In genomic region chr11:6528186-6529006, GRCm38 (mm10) we compare ENCODE assay signal across 8 mouse cellular contexts. TPM values are rescaled to one million over a fixed set of nuclear protein-coding genes. Genes with fewer than 3 reads are reported as not detected.
A peak's percentile ranks its signal among the peaks of the same experiment; 100 is the strongest.
DNase-seq lines count a peak whose midpoint lies in the region; ATAC-seq and TF ChIP-seq lines count a peak whose summit lies in the region.

No protein-coding gene starts in this region.

- H3K79me2 ChIP-seq in liver, adult 2 months (ENCODE audit: control insufficient read depth, insufficient read depth, low read length): no peaks in the 10 kb centered on the region
- H3K79me2 ChIP-seq in myocyte (ENCODE audit: control insufficient read depth, insufficient read depth): peaks cover 28% of the 10 kb centered on the region

- H3K9ac ChIP-seq in heart, embryonic 11.5 days (ENCODE audit: low read depth, low read length): peak overlapping the region; percentile 88
- H3K9ac ChIP-seq in kidney, embryonic 16.5 days (replicated peaks; ENCODE audit: low read length): peak overlapping the region; percentile 91
- peak overlapping the region; percentile 74 for H3K9ac ChIP-seq in liver, adult 2 months (ENCODE audit: low read depth, low read length)

- no peaks in the 10 kb centered on the region for H3K27me3 ChIP-seq in heart, embryonic 11.5 days (ENCODE audit: control insufficient read depth, insufficient read depth, low read length)
- H3K27me3 ChIP-seq in kidney, embryonic 16.5 days (ENCODE audit: insufficient read depth, low read length): no peaks in the 10 kb centered on the region
- H3K27me3 ChIP-seq in liver, adult 2 months (ENCODE audit: control insufficient read depth, insufficient read depth, low read length): no peaks in the 10 kb centered on the region
- H3K27me3 ChIP-seq in myocyte (ENCODE audit: control insufficient read depth, insufficient read depth, insufficient read length): no peaks in the 10 kb centered on the region
- no peaks in the 10 kb centered on the region for H3K27me3 ChIP-seq in splenic B cell, adult 2 months (ENCODE audit: control insufficient read depth, insufficient read depth, low read length, poor library complexity, severe bottlenecking)

- H3K4me2 ChIP-seq in heart, embryonic 11.5 days: peak overlapping the region; percentile 92
- peak overlapping the region; percentile 81 for H3K4me2 ChIP-seq in kidney, embryonic 16.5 days (replicated peaks; ENCODE audit: low read depth, low read length)
- peak overlapping the region; percentile 90 for H3K4me2 ChIP-seq in myocyte (ENCODE audit: low read depth)

- no peaks in the 10 kb centered on the region for H3K9me3 ChIP-seq in heart, embryonic 11.5 days (replicated peaks; ENCODE audit: control insufficient read depth, low read length)
- 0 out of 2 replicates have a peak, but pooled peaks cover 2% of the 10 kb centered on the region for H3K9me3 ChIP-seq in kidney, embryonic 16.5 days (ENCODE audit: low read length)

- peak; percentile 99 to 100 for DNase-seq in B cell, adult 2 months
- peak; percentile 99 for DNase-seq in brain, adult 2 months (ENCODE audit: low read depth, low spot score)
- peak; percentile 85 for DNase-seq in liver, adult 2 months (ENCODE audit: extremely low read depth, low read depth, low spot score)
- DNase-seq in splenic B cell, adult 2 months (ENCODE audit: low read depth, low spot score): peak; percentile 99

- peaks cover 23% of the 10 kb centered on the region for H3K36me3 ChIP-seq in heart, embryonic 11.5 days (ENCODE audit: control insufficient read depth, insufficient read depth, low read length)
- peaks cover 27% of the 10 kb centered on the region for H3K36me3 ChIP-seq in kidney, embryonic 16.5 days (ENCODE audit: insufficient read depth, low read length)
- peaks cover 23% of the 10 kb centered on the region for H3K36me3 ChIP-seq in liver, adult 2 months (ENCODE audit: control insufficient read depth, insufficient read depth, low read length)
- peaks cover 37% of the 10 kb centered on the region for H3K36me3 ChIP-seq in myocyte (ENCODE audit: control insufficient read depth, insufficient read depth)
- peaks cover 10% of the 10 kb centered on the region; the same call in 1 of the 2 replicates for H3K36me3 ChIP-seq in splenic B cell, adult 2 months (ENCODE audit: control insufficient read depth, insufficient read depth, low read length, poor library complexity, severe bottlenecking)

- peak; percentile 74 for TF ChIP-seq POLR2A in liver, adult 2 months (IDR thresholded peaks at IDR 0.05; ENCODE audit: extremely low read depth, insufficient read depth, low read length)
- peak; percentile 98 for TF ChIP-seq POLR2A in myocyte (IDR thresholded peaks at IDR 0.05; ENCODE audit: insufficient read length, low read depth)

- peak; percentile 99 for ATAC-seq in erythroblast, adult 5-6 weeks (replicated peaks; ENCODE audit: low FRiP score, poor library complexity, severe bottlenecking)
- peak; percentile 95 for ATAC-seq in heart, embryonic 11.5 days (replicated peaks; ENCODE audit: insufficient number of reproducible peaks, low FRiP score, low TSS enrichment)
- ATAC-seq in kidney, embryonic 16.5 days (ENCODE audit: low FRiP score, low TSS enrichment): peak; percentile 97

- peak overlapping the region; percentile 42 for H3ac ChIP-seq in myocyte (ENCODE audit: control insufficient read depth, insufficient read length)

- TF ChIP-seq CTCF in liver, adult 2 months (IDR thresholded peaks at IDR 0.05; ENCODE audit: low read depth, low read length): peak; percentile 80

- peak overlapping the region; percentile 72 for H3K4me3 ChIP-seq in heart, embryonic 11.5 days (ENCODE audit: low read depth, low read length)
- H3K4me3 ChIP-seq in kidney, embryonic 16.5 days (ENCODE audit: low read length): peak overlapping the region; percentile 82
- peak overlapping the region; percentile 86 for H3K4me3 ChIP-seq in liver, adult 2 months (ENCODE audit: insufficient read depth, low read depth, low read length)
- H3K4me3 ChIP-seq in myocyte: peak overlapping the region; percentile 96

- H3K27ac ChIP-seq in heart, embryonic 11.5 days (ENCODE audit: low read depth, low read length): peak overlapping the region; percentile 84
- H3K27ac ChIP-seq in kidney, embryonic 16.5 days (ENCODE audit: low read length): peak overlapping the region; percentile 91
- peak overlapping the region; percentile 57 for H3K27ac ChIP-seq in liver, adult 2 months (replicated peaks; ENCODE audit: insufficient read depth, low read depth, low read length)

- under 1% methylated on average over 51 of the region's 51 CpGs for WGBS in heart, embryonic 11.5 days (ENCODE audit: insufficient replicate concordance)
- under 1% methylated on average over 51 of the region's 51 CpGs for WGBS in kidney, embryonic 16.5 days
- under 1% methylated on average over 51 of the region's 51 CpGs for WGBS in liver, adult 2 months

- peaks cover 9% of the 10 kb centered on the region for H3K4me1 ChIP-seq in heart, embryonic 11.5 days (ENCODE audit: control insufficient read depth, insufficient read depth, low read length)
- H3K4me1 ChIP-seq in kidney, embryonic 16.5 days (ENCODE audit: insufficient read depth, low read length): peaks cover 10% of the 10 kb centered on the region
- peaks cover 1% of the 10 kb centered on the region; the same call in 1 of the 2 replicates for H3K4me1 ChIP-seq in liver, adult 2 months (ENCODE audit: control insufficient read depth, insufficient read depth, low read length)

TF ChIP-seq in myocyte, 11 proteins besides CTCF, POLR2A, EP300 and RAD21:
- TF ChIP-seq POLR2AphosphoS2 (IDR thresholded peaks at IDR 0.05; ENCODE audit: insufficient read length, low read depth) (peak; percentile 100), CEBPB (IDR thresholded peaks at IDR 0.05; ENCODE audit: insufficient read depth, poor library complexity, severe bottlenecking) (no peak), REST (IDR thresholded peaks at IDR 0.05; ENCODE audit: insufficient read depth, insufficient read length) (peak; percentile 66), MAX (IDR thresholded peaks at IDR 0.05; ENCODE audit: low read depth) (peak; percentile 84), USF1 (IDR thresholded peaks at IDR 0.05; ENCODE audit: low read depth) (peak; percentile 61), MYOD1 (IDR thresholded peaks at IDR 0.05; ENCODE audit: control insufficient read depth in 1 of 3, insufficient read length in 2 of 3, low read depth in 2 of 3) (peak in 2 of 3 experiments; percentile 8 to 25), MYOG (IDR thresholded peaks at IDR 0.05; ENCODE audit: control insufficient read depth in 1 of 3, insufficient read depth in 1 of 3, insufficient read length in 2 of 3, low read depth in 2 of 3) (peak in 2 of 3 experiments; percentile 23 to 66), E2F4 (IDR thresholded peaks at IDR 0.05; ENCODE audit: insufficient read depth) (peak; percentile 36), TCF12 (IDR thresholded peaks at IDR 0.05; ENCODE audit: insufficient read depth, poor library complexity, severe bottlenecking) (no peak), SRF (IDR thresholded peaks at IDR 0.05; ENCODE audit: control insufficient read depth, insufficient read length, low read depth) (peak; percentile 80), TCF3 (IDR thresholded peaks at IDR 0.05; ENCODE audit: insufficient read length, low read depth) (peak; percentile 4)
TF ChIP-seq in myocyte: peak in this region for 9.

RNA-seq across cellular contexts. Expression of gene Myo1g, which starts 7.6 kb away (rescaled TPM):
- total RNA-seq in erythroblast, adult 5-6 weeks (2015; ENCODE audit: low replicate concordance): 19.2 and 20.8 TPM in 2 replicates
- total RNA-seq in erythroblast, adult 5-6 weeks (2017; ENCODE audit: low replicate concordance): 18.7 and 20.8 TPM in 2 replicates
- polyA plus RNA-seq in heart, embryonic 11.5 days (2014; fragmentation: Nextera tagmentation; extraction: Ambion mirVana): 0.72 and 0.90 TPM in 2 replicates
- polyA plus RNA-seq in kidney, embryonic 16.5 days (2015; fragmentation: Nextera tagmentation; extraction: Ambion mirVana): 1.0 and 1.2 TPM in 2 replicates
- total RNA-seq in liver, adult 2 months (2014; rRNA removed): 1.1 and 2.6 TPM in 2 replicates
- polyA plus RNA-seq in liver, adult 2 months (2012; rRNA removed): 1.4 and 2.3 TPM in 2 replicates
- polyA plus RNA-seq in myocyte (2012; fragmentation: generic; extraction: Trizol): 0.04 TPM

RNA-seq across cellular contexts. Expression of gene Ccm2, which starts 18.3 kb away (rescaled TPM):
- total RNA-seq in erythroblast, adult 5-6 weeks (2015; ENCODE audit: low replicate concordance): 9.8 and 11.0 TPM in 2 replicates
- 10.3 and 15.7 TPM in 2 replicates for total RNA-seq in erythroblast, adult 5-6 weeks (2017; ENCODE audit: low replicate concordance)
- 62.9 and 67.9 TPM in 2 replicates for polyA plus RNA-seq in heart, embryonic 11.5 days (2014; fragmentation: Nextera tagmentation; extraction: Ambion mirVana)
- polyA plus RNA-seq in kidney, embryonic 16.5 days (2015; fragmentation: Nextera tagmentation; extraction: Ambion mirVana): 90.5 and 93.3 TPM in 2 replicates
- total RNA-seq in liver, adult 2 months (2014; rRNA removed): 16.5 and 18.6 TPM in 2 replicates
- polyA plus RNA-seq in liver, adult 2 months (2012; rRNA removed): 43.7 and 49.6 TPM in 2 replicates
- 66.0 TPM for polyA plus RNA-seq in myocyte (2012; fragmentation: generic; extraction: Trizol)

RNA-seq across cellular contexts. Expression of gene Purb, which starts 52.7 kb away (rescaled TPM):
- 16.1 and 21.9 TPM in 2 replicates for total RNA-seq in erythroblast, adult 5-6 weeks (2015; ENCODE audit: low replicate concordance)
- total RNA-seq in erythroblast, adult 5-6 weeks (2017; ENCODE audit: low replicate concordance): 13.0 and 19.0 TPM in 2 replicates
- polyA plus RNA-seq in heart, embryonic 11.5 days (2014; fragmentation: Nextera tagmentation; extraction: Ambion mirVana): 22.3 and 25.5 TPM in 2 replicates
- 24.8 and 30.1 TPM in 2 replicates for polyA plus RNA-seq in kidney, embryonic 16.5 days (2015; fragmentation: Nextera tagmentation; extraction: Ambion mirVana)
- total RNA-seq in liver, adult 2 months (2014; rRNA removed): 11.2 and 12.6 TPM in 2 replicates
- polyA plus RNA-seq in liver, adult 2 months (2012; rRNA removed): 2.5 and 2.6 TPM in 2 replicates
- polyA plus RNA-seq in myocyte (2012; fragmentation: generic; extraction: Trizol): 33.2 TPM

Comparison
In these comparisons a context has a peak if more than half of its experiments do, and no peak if none do; other contexts are left out.
1. Peak in every context shown above with its lines: DNase-seq, ATAC-seq, H3K4me3 ChIP-seq and H3K27ac ChIP-seq.